Mouse (Mus musculus): ENCODE measurements at regions not wholly inside any gene's neighbourhood (a gene's known extent, or its start where the extent isn't known, plus 50 kb on each side); places are given as distances from the start of the nearest gene placed in this dataset.

- Histone ChIP-seq H3K36me3 (ENCODE audit: control insufficient read depth, insufficient read depth, low read length) (no peaks in the 10 kb centered on the region), H3K9me3 (replicated peaks; ENCODE audit: control insufficient read depth, low read length) (peaks cover 4% of the 10 kb centered on the region; the same call in 1 of the 2 replicates), H3K9ac (ENCODE audit: low read length) (no peak overlapping the region), H3K27ac (ENCODE audit: low read depth, low read length) (no peak overlapping the region), H3K4me3 (ENCODE audit: low read depth, low read length) (no peak overlapping the region), H3K4me2 (ENCODE audit: low read length) (no peak overlapping the region), H3K4me1 (ENCODE audit: control insufficient read depth, insufficient read depth, low read length) (peaks cover 7% of the 10 kb centered on the region), H3K27me3 (replicated peaks; ENCODE audit: control insufficient read depth, insufficient read depth, low read length) (no peaks in the 10 kb centered on the region)
- WGBS = 87% methylated on average over 1 of the region's 1 CpGs
- DNase-seq (ENCODE audit: low spot score) = no peak
- ATAC-seq = no peak
These were observed 98.5 kb upstream of the Ercc6l2 start for GRCm38 (mm10) chr13:63716498-63716897.

- Histone ChIP-seq H3K9me3 (replicated peaks; ENCODE audit: control insufficient read depth, low read length) (peaks cover 4% of the 10 kb centered on the region; the same call in 1 of the 2 replicates), H3K4me3 (ENCODE audit: low read depth, low read length) (no peak overlapping the region), H3K27me3 (replicated peaks; ENCODE audit: control insufficient read depth, insufficient read depth, low read length) (no peaks in the 10 kb centered on the region), H3K36me3 (ENCODE audit: control insufficient read depth, insufficient read depth, low read length) (no peaks in the 10 kb centered on the region), H3K4me2 (ENCODE audit: low read length) (no peak overlapping the region), H3K27ac (ENCODE audit: low read depth, low read length) (no peak overlapping the region), H3K4me1 (ENCODE audit: control insufficient read depth, insufficient read depth, low read length) (peaks cover 7% of the 10 kb centered on the region), H3K9ac (ENCODE audit: low read length) (no peak overlapping the region)
- DNase-seq (ENCODE audit: low spot score) (no peak), ATAC-seq (no peak)
- 84% methylated on average over 3 of the region's 3 CpGs for WGBS
These were observed 97.8 kb upstream of the Ercc6l2 start for GRCm38 (mm10) chr13:63717249-63717648.

DNA sequence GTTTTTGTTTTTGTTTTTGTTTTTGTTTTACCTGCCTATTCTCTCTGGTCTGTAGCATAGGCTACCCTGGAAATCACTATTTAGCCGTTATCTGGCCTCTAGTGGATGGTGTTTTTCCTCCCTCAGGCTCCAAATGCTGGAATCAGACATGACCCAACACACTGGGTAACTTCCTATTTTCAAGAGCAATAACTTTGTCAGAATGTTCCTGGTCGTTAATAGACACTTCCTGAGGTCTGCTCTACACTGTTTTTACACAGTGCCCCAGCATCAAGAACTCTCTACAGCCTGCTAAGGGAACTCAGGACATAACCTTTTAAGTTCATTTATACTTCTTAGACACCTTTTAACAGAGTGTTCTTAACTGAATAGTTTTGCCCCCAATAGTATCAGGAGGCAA is 96.3 kb upstream of the Ercc6l2 start:
- H3K27me3 ChIP-seq (replicated peaks; ENCODE audit: control insufficient read depth, insufficient read depth, low read length) = no peaks in the 10 kb centered on the region
- no peak overlapping the region for H3K4me2 ChIP-seq (ENCODE audit: low read length)
- no peak for DNase-seq (ENCODE audit: low spot score)
- peaks cover 7% of the 10 kb centered on the region for H3K4me1 ChIP-seq (ENCODE audit: control insufficient read depth, insufficient read depth, low read length)
- no peak overlapping the region for H3K27ac ChIP-seq (ENCODE audit: low read depth, low read length)
- H3K36me3 ChIP-seq (ENCODE audit: control insufficient read depth, insufficient read depth, low read length) = no peaks in the 10 kb centered on the region
- WGBS = 74% methylated on average over 2 of the region's 2 CpGs
- no peak for ATAC-seq
- H3K9ac ChIP-seq (ENCODE audit: low read length) = no peak overlapping the region
- H3K4me3 ChIP-seq (ENCODE audit: low read depth, low read length) = no peak overlapping the region
- H3K9me3 ChIP-seq (replicated peaks; ENCODE audit: control insufficient read depth, low read length) = no peaks in the 10 kb centered on the region

DNA sequence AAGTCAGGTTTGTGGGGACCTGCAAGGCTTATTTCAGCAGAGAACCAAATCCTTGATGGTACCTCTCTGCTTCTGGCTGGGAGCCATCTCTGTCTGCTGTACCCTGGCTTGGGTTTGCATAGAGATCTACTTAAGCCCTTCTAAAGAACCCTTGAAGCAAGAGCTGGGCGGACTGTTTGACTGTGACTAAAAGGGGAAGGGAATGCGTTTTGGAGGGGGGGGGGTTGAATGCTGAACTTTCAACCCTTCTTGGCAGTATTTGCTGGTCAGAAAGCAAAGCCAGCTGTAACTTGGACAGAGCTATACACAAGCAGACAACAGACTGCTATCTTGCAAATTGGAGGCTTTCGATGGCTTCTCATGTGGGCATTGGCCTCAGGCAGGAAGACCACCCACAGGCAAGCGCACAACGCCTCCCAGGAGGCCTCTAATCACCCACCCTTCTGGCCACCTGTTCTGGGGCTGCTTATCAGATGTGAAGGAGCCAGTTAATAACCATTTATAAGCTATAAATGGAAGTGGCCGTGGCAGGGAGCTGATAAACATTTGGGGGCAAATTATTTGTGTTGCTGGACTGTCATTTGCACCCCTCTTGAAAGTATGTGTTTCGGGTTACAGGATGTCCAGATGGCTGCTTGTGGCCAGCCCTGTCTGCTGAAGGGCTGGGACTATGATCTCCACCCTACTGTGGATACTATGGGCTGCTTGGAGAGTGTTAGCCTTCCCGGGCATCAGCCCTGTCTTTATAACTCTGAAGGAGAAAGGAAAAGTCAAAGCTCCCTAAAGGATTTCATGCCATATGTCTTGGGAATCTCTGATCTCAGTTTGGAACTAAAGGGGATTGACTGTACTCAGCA is 95.5 kb upstream of the Ercc6l2 start:
- Histone ChIP-seq H3K27ac (ENCODE audit: low read depth, low read length) (no peak overlapping the region), H3K4me1 (ENCODE audit: control insufficient read depth, insufficient read depth, low read length) (peaks cover 7% of the 10 kb centered on the region), H3K9ac (ENCODE audit: low read length) (no peak overlapping the region), H3K9me3 (replicated peaks; ENCODE audit: control insufficient read depth, low read length) (no peaks in the 10 kb centered on the region), H3K4me3 (ENCODE audit: low read depth, low read length) (no peak overlapping the region), H3K27me3 (replicated peaks; ENCODE audit: control insufficient read depth, insufficient read depth, low read length) (no peaks in the 10 kb centered on the region), H3K36me3 (ENCODE audit: control insufficient read depth, insufficient read depth, low read length) (no peaks in the 10 kb centered on the region), H3K4me2 (ENCODE audit: low read length) (no peak overlapping the region)
- whole genome bisulfite sequencing = 40% methylated on average over 8 of the region's 8 CpGs
- ATAC-seq (peak; percentile 54; the same call in 1 of the 2 replicates), DNase-seq (ENCODE audit: low spot score) (peak; percentile 35)

DNA sequence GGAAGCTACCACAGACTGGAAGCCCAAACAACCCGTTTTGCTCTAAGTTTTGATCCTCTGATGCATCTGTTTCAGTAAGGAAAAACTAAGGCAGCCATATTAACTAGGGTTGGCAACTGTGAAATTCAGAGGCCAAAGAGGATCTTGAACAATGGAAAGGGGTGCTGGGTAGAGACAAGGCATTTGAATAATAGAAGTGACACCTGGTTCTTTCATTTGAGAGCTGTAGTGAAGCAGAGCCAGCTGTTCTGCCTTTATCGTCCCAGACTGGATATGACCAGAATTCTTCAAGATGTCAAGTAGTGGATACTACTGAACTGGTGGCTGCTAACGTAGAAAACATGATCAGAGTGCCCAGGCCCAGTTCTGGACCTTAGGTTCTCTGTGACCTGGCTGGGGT is 94.4 kb upstream of the Ercc6l2 start:
- Histone ChIP-seq H3K27me3 (replicated peaks; ENCODE audit: control insufficient read depth, insufficient read depth, low read length) (no peaks in the 10 kb centered on the region), H3K36me3 (ENCODE audit: control insufficient read depth, insufficient read depth, low read length) (no peaks in the 10 kb centered on the region), H3K27ac (ENCODE audit: low read depth, low read length) (no peak overlapping the region), H3K9ac (ENCODE audit: low read length) (no peak overlapping the region), H3K4me2 (ENCODE audit: low read length) (no peak overlapping the region), H3K4me3 (ENCODE audit: low read depth, low read length) (no peak overlapping the region), H3K4me1 (ENCODE audit: control insufficient read depth, insufficient read depth, low read length) (peaks cover 7% of the 10 kb centered on the region), H3K9me3 (replicated peaks; ENCODE audit: control insufficient read depth, low read length) (no peaks in the 10 kb centered on the region)
- WGBS = 85% methylated on average over 3 of the region's 3 CpGs
- no peak for ATAC-seq
- DNase-seq (ENCODE audit: low spot score) = no peak

- Histone ChIP-seq H3K4me2 (ENCODE audit: low read length) (no peak overlapping the region), H3K27ac (ENCODE audit: low read depth, low read length) (no peak overlapping the region), H3K9ac (ENCODE audit: low read length) (no peak overlapping the region), H3K4me3 (ENCODE audit: low read depth, low read length) (no peak overlapping the region), H3K9me3 (replicated peaks; ENCODE audit: control insufficient read depth, low read length) (no peaks in the 10 kb centered on the region), H3K27me3 (replicated peaks; ENCODE audit: control insufficient read depth, insufficient read depth, low read length) (no peaks in the 10 kb centered on the region), H3K36me3 (ENCODE audit: control insufficient read depth, insufficient read depth, low read length) (no peaks in the 10 kb centered on the region), H3K4me1 (ENCODE audit: control insufficient read depth, insufficient read depth, low read length) (peaks cover 7% of the 10 kb centered on the region)
- DNase-seq (ENCODE audit: low spot score) (no peak), ATAC-seq (no peak)
- WGBS = 89% methylated on average over 5 of the region's 5 CpGs
These were observed 93.9 kb upstream of the Ercc6l2 start for GRCm38 (mm10) chr13:63721011-63721625.

- DNase-seq (ENCODE audit: low spot score) (peak; percentile 24), ATAC-seq (no peak)
- Histone ChIP-seq H3K9ac (ENCODE audit: low read length) (no peak overlapping the region), H3K4me1 (ENCODE audit: control insufficient read depth, insufficient read depth, low read length) (peaks cover 6% of the 10 kb centered on the region), H3K36me3 (ENCODE audit: control insufficient read depth, insufficient read depth, low read length) (no peaks in the 10 kb centered on the region), H3K9me3 (replicated peaks; ENCODE audit: control insufficient read depth, low read length) (no peaks in the 10 kb centered on the region), H3K4me3 (ENCODE audit: low read depth, low read length) (no peak overlapping the region), H3K27me3 (replicated peaks; ENCODE audit: control insufficient read depth, insufficient read depth, low read length) (no peaks in the 10 kb centered on the region), H3K27ac (ENCODE audit: low read depth, low read length) (no peak overlapping the region), H3K4me2 (ENCODE audit: low read length) (no peak overlapping the region)
- 56% methylated on average over 2 of the region's 2 CpGs for WGBS
These were observed 90.7 kb upstream of the Ercc6l2 start for GRCm38 (mm10) chr13:63724293-63724692.

GRCm38 (mm10) chr13:63724843-63725582 is 90.0 kb upstream of the Ercc6l2 start:
- Histone ChIP-seq H3K4me1 (ENCODE audit: control insufficient read depth, insufficient read depth, low read length) (no peaks in the 10 kb centered on the region), H3K9me3 (replicated peaks; ENCODE audit: control insufficient read depth, low read length) (no peaks in the 10 kb centered on the region), H3K9ac (ENCODE audit: low read length) (no peak overlapping the region), H3K4me2 (ENCODE audit: low read length) (no peak overlapping the region), H3K36me3 (ENCODE audit: control insufficient read depth, insufficient read depth, low read length) (no peaks in the 10 kb centered on the region), H3K27ac (ENCODE audit: low read depth, low read length) (no peak overlapping the region), H3K27me3 (replicated peaks; ENCODE audit: control insufficient read depth, insufficient read depth, low read length) (no peaks in the 10 kb centered on the region), H3K4me3 (ENCODE audit: low read depth, low read length) (no peak overlapping the region)
- ATAC-seq (no peak), DNase-seq (ENCODE audit: low spot score) (no peak)
- WGBS = 83% methylated on average over 2 of the region's 2 CpGs
